Mouse (Mus musculus) bone marrow macrophage, adult 2 months (primary cell): ENCODE measurements at regions not wholly inside any gene's neighbourhood (a gene's known extent, or its start where the extent isn't known, plus 50 kb on each side); places are given as distances from the start of the nearest gene placed in this dataset.

ENCODE experiments used
- CTCF ChIP-seq: IDR thresholded peaks from 2 replicates; pipeline ENCODE4 v1.5.1; 2012; ENCODE audit warnings: low read depth, mild to moderate bottlenecking, low read length, moderate library complexity
- POLR2A ChIP-seq: IDR thresholded peaks from 2 replicates; pipeline ENCODE4 v1.6.1; 2012; ENCODE audit warnings: mild to moderate bottlenecking, low read depth, low read length, borderline replicate concordance

DNA sequence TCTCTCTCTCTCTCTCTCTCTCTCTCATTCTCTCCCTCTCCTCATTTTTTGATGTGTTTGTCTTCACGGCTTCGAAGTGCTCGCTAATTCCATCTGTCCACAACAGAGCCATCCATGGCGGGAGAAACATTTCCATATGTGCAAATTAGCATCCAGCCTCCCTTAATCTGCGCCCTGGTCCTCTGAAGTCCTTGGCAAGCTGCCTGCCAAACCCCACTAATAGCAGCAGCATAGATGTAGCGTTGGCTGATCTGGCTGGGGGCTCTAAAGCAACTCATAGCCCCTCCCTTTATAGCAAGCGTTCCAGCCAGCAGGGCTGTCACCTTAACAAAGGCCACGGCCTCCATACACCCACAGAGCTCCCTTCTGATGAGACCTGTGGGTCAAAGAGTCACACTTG is 272.3 kb upstream of the 3110018I06Rik start:
- TF ChIP-seq CTCF = no peak
- TF ChIP-seq POLR2A = no peak
